Mouse (Mus musculus) olfactory bulb, adult 2 months (tissue): ENCODE measurements around the gene Phf10.

ENCODE experiments used
- CTCF ChIP-seq: fragments of 200-500 bp; IDR thresholded peaks from 2 replicates; pipeline ENCODE4 v1.5.1; 2012; ENCODE audit warnings: low read depth, mild to moderate bottlenecking, low read length, moderate library complexity; ENCODE audit not compliant: insufficient read depth
- POLR2A ChIP-seq: fragments of 200-500 bp; IDR thresholded peaks from 2 replicates; pipeline ENCODE4 v1.6.1; 2012; ENCODE audit warnings: mild to moderate bottlenecking, low read depth, low read length, moderate library complexity; ENCODE audit not compliant: insufficient read depth

GRCm38 (mm10) chr17:14904206-14904605 is 56.9 kb downstream of the Phf10 start:
- TF ChIP-seq CTCF: no peak
- TF ChIP-seq POLR2A: no peak
